Mouse (Mus musculus) left cerebral cortex, postnatal 25 days (tissue): ENCODE results near the gene Lama2. TPM values are rescaled to one million over a fixed set of nuclear protein-coding genes. Genes with fewer than 3 reads are reported as not detected.
A peak's percentile ranks its signal among the peaks of the same experiment; 100 is the strongest.

Source experiments
- DNase-seq, 2 experiments: peaks; one replicate each; pipeline ENCODE4 v3.0.0; 2022; ENCODE audit warnings: low spot score in 2 of 2, mixed read lengths in 1 of 2
- intact Hi-C: fragments of 180-260 bp; cut with DNase I; formaldehyde crosslinking; loops from one replicate; pipeline ENCODE4 v1.15.1; 2025
- total RNA-seq, 2 experiments: library from RNA; stranded (reverse); gene quantifications; 2 replicates each; pipeline ENCODE4 v1.2.3; 2021

Lama2 gene
- total RNA-seq, 2 experiments from 2014 or later = 6.8 to 7.1 TPM

GRCm38 (mm10) chr10:27219698-27220097, 399.9 kb downstream of the Lama2 start:
- intact Hi-C loops = no loop called here
- no peak for DNase-seq

- DNase-seq = no peak
- intact Hi-C loops = no loop called here
These were observed 412.2 kb downstream of the Lama2 start for GRCm38 (mm10) chr10:27207320-27207719.

- intact Hi-C loops = no loop called here
- no peak for DNase-seq
These were observed 421.1 kb downstream of the Lama2 start for GRCm38 (mm10) chr10:27198443-27198842.

GRCm38 (mm10) chr10:27193986-27194908, 425.3 kb downstream of the Lama2 start:
- intact Hi-C loops = no loop called here
- DNase-seq = no peak

GRCm38 (mm10) chr10:27188630-27189365, 430.8 kb downstream of the Lama2 start:
- intact Hi-C loops = no loop called here
- no peak for DNase-seq

- intact Hi-C loops = no loop called here
- no peak for DNase-seq
These were observed 435.4 kb downstream of the Lama2 start for GRCm38 (mm10) chr10:27184185-27184584.

GRCm38 (mm10) chr10:27174271-27174670, 445.3 kb downstream of the Lama2 start:
- intact Hi-C loops = no loop called here
- no peak for DNase-seq

- no peak for DNase-seq
- intact Hi-C loops = no loop called here
These were observed 454.8 kb downstream of the Lama2 start for GRCm38 (mm10) chr10:27164738-27165137.

- no peak for DNase-seq
- intact Hi-C loops = no loop called here
These were observed 457.2 kb downstream of the Lama2 start for GRCm38 (mm10) chr10:27162364-27162763.

GRCm38 (mm10) chr10:27150220-27150619, 469.3 kb downstream of the Lama2 start:
- peak in 1 of 2 experiments; percentile 54 for DNase-seq
- intact Hi-C loops = loop anchor here (10.0 kb wide), 1 partner anchor 235 kb away; no protein-coding TSS in a partner anchor

- intact Hi-C loops = no loop called here
- no peak for DNase-seq
These were observed 479.1 kb downstream of the Lama2 start for GRCm38 (mm10) chr10:27140422-27140821.

GRCm38 (mm10) chr10:27135768-27136167, 483.8 kb downstream of the Lama2 start:
- no peak for DNase-seq
- intact Hi-C loops = loop anchor here (10.0 kb wide), 1 partner anchor 189 kb away; no protein-coding TSS in a partner anchor

- peak; percentile 74 to 96 for DNase-seq
- intact Hi-C loops = loop anchor here (2.0 to 10.0 kb wide), 5 partner anchors 192 to 939 kb away; partner anchors contain the start of gene Ptprk
These were observed 486.4 kb downstream of the Lama2 start for GRCm38 (mm10) chr10:27133135-27133534.

- intact Hi-C loops = loop anchor here (5.0 to 10.0 kb wide), 2 partner anchors 257 to 1715 kb away; no protein-coding TSS in a partner anchor
- DNase-seq = peak in 1 of 2 experiments; percentile 58
These were observed 492.1 kb downstream of the Lama2 start for GRCm38 (mm10) chr10:27127454-27127853.

GRCm38 (mm10) chr10:27123763-27124162, 495.8 kb downstream of the Lama2 start:
- DNase-seq = peak in 1 of 2 experiments; percentile 37
- intact Hi-C loops = loop anchor here (10.0 kb wide), 1 partner anchor 261 kb away; no protein-coding TSS in a partner anchor

GRCm38 (mm10) chr10:27117815-27118214, 501.7 kb downstream of the Lama2 start:
- DNase-seq = peak in 1 of 2 experiments; percentile 40
- intact Hi-C loops = no loop called here

- no peak for DNase-seq
- intact Hi-C loops = no loop called here
These were observed 502.5 kb downstream of the Lama2 start for GRCm38 (mm10) chr10:27116938-27117647.

- no peak for DNase-seq
- intact Hi-C loops = no loop called here
These were observed 505.4 kb downstream of the Lama2 start for GRCm38 (mm10) chr10:27114131-27114530.

- peak; percentile 13 to 36 for DNase-seq
- intact Hi-C loops = no loop called here
These were observed 515.7 kb downstream of the Lama2 start for GRCm38 (mm10) chr10:27103811-27104210.
